Mouse (Mus musculus): ENCODE measurements around the gene Gprc6a. TPM values are rescaled to one million over a fixed set of nuclear protein-coding genes. Genes with fewer than 3 reads are reported as not detected.

Gprc6a gene
- polyA plus RNA-seq, 1 experiment, result not detected

GRCm38 (mm10) chr10:51571225-51571996 lies 59.9 kb downstream of the Gprc6a start:
- no peak overlapping the region for H3K27ac ChIP-seq (ENCODE audit: insufficient read depth, low read length)
- no peaks in the 10 kb centered on the region for H3K27me3 ChIP-seq (ENCODE audit: control insufficient read depth, insufficient read depth, low read length)
- TF ChIP-seq CTCF (IDR thresholded peaks at IDR 0.05; ENCODE audit: borderline replicate concordance, insufficient read depth, low read depth, low read length) (no peak), POLR2A (IDR thresholded peaks at IDR 0.05; ENCODE audit: borderline replicate concordance, insufficient read depth, low read length) (no peak)
- H3K4me1 ChIP-seq (ENCODE audit: control insufficient read depth, insufficient read depth, low read length), result no peaks in the 10 kb centered on the region
- WGBS, result 77% methylated on average over 9 of the region's 9 CpGs
- no peak overlapping the region for H3K4me3 ChIP-seq (replicated peaks; ENCODE audit: insufficient read depth, low read depth, low read length)
- no peak for DNase-seq

Other genes starting within 250 kb of the Gprc6a start
- gene Gm49339, start 150.8 kb downstream of the Gprc6a start, polyA plus RNA-seq (2012; rRNA removed), result 0.11 TPM in 1 of 2 replicates, not detected in the other
- 0.14 and 0.34 TPM in 2 replicates for gene Lilr4b, start 150.8 kb downstream of the Gprc6a start, polyA plus RNA-seq (2012; rRNA removed)
- 0.52 and 0.59 TPM in 2 replicates for gene Lilrb4a, start 140.5 kb downstream of the Gprc6a start, polyA plus RNA-seq (2012; rRNA removed)
- not detected in 2 replicates for gene Fam162b, start 40.9 kb downstream of the Gprc6a start, polyA plus RNA-seq (2012; rRNA removed)
- not detected in 2 replicates for gene Rfx6, start 46.3 kb upstream of the Gprc6a start, polyA plus RNA-seq (2012; rRNA removed)